In the genomic region with DNA sequence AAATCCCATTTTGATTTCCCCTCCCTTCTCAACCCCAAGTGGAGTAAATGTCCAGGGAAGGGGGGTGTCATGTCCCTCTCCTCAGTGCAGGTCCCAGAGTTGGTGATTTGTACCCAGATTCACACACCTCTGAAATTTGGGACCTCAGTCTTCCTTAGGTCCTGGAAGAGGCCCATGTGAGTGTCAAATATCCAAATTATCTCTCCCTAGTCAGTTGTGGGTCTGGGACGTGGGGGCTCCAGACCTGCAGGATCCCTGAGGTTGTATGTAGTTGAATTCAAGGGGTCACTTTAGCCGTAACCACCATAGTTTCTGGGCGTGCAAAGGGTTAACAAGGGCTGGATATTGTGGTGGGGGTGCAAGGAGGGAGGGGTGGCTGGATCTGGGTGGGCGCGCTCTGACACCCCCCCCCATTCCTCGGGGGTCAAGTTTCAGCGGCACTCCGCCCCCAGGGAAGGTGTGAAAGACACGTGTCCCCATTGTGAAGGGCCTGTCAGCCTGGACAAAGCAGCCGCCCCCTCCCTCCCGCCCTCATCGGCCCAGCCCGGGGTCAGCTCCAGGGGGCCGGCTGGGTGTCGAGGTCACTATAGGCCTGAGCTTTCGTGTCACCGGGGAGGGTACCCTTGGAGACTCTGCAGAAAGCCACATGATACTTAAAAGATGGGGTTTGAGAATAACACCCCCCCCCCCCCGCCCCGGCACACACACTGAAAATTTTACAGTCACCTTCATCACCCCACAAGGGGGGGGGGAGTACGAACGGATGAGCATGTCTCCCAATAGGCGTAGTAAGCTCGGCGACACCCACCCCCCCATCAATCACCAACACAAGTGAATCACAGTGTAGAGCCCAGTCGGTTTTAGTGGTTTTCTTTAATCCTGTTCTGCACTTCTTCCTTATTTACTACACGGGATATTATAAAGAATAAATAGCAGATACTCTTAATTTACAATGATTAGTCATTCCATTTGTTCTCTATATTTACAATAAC, we compare ENCODE assay signal across 8 mouse cellular contexts. TPM values are rescaled to one million over a fixed set of nuclear protein-coding genes. Genes with fewer than 3 reads are reported as not detected.
DNase-seq lines count a peak whose midpoint lies in the region; ATAC-seq lines count a peak whose summit lies in the region.

No protein-coding gene starts in this region.

- H3K4me1 ChIP-seq in heart, embryonic 16.5 days (ENCODE audit: control insufficient read depth, insufficient read depth, low read length), result peaks cover 18% of the 10 kb centered on the region
- H3K4me1 ChIP-seq in embryonic facial prominence, embryonic 10.5 days, result peaks cover 50% of the 10 kb centered on the region
- H3K4me1 ChIP-seq in intestine, embryonic 14.5 days (replicated peaks; ENCODE audit: control insufficient read depth, insufficient read depth, low read length), result peaks cover 19% of the 10 kb centered on the region
- H3K4me1 ChIP-seq in neural tube, embryonic 13.5 days (replicated peaks), result peaks cover 36% of the 10 kb centered on the region

- no peak for ATAC-seq in heart, embryonic 16.5 days (replicated peaks; ENCODE audit: extremely low read depth, insufficient read depth, low FRiP score)
- ATAC-seq in intestine, embryonic 14.5 days (replicated peaks; ENCODE audit: low FRiP score, low TSS enrichment, low read depth), result no peak
- ATAC-seq in neural tube, embryonic 13.5 days (ENCODE audit: low read depth), result no peak
- ATAC-seq in erythroid progenitor cell, adult 5-6 weeks (replicated peaks; ENCODE audit: low FRiP score, poor library complexity, severe bottlenecking), result no peak

- H3K27ac ChIP-seq in heart, embryonic 16.5 days (ENCODE audit: low read length), result no peak overlapping the region
- peak overlapping the region; percentile 67 for H3K27ac ChIP-seq in embryonic facial prominence, embryonic 10.5 days (replicated peaks)
- H3K27ac ChIP-seq in intestine, embryonic 14.5 days (ENCODE audit: low read depth), result no peak overlapping the region
- no peak overlapping the region for H3K27ac ChIP-seq in neural tube, embryonic 13.5 days (replicated peaks)

- no peak overlapping the region for H3K9ac ChIP-seq in heart, embryonic 16.5 days (ENCODE audit: low read length)
- H3K9ac ChIP-seq in intestine, embryonic 14.5 days (ENCODE audit: low read length), result no peak overlapping the region
- peak overlapping the region; percentile 55 for H3K9ac ChIP-seq in neural tube, embryonic 13.5 days

- no peaks in the 10 kb centered on the region for H3K9me3 ChIP-seq in heart, embryonic 16.5 days (replicated peaks; ENCODE audit: control insufficient read depth, low read length)
- H3K9me3 ChIP-seq in embryonic facial prominence, embryonic 10.5 days, result no peaks in the 10 kb centered on the region
- H3K9me3 ChIP-seq in intestine, embryonic 14.5 days (ENCODE audit: control insufficient read depth, low read length), result no peaks in the 10 kb centered on the region
- no peaks in the 10 kb centered on the region for H3K9me3 ChIP-seq in neural tube, embryonic 13.5 days

- peak overlapping the region; percentile 37 for H3K4me2 ChIP-seq in heart, embryonic 16.5 days (ENCODE audit: low read depth, low read length)
- peak overlapping the region; percentile 93 for H3K4me2 ChIP-seq in intestine, embryonic 14.5 days (ENCODE audit: low read length)
- H3K4me2 ChIP-seq in neural tube, embryonic 13.5 days, result peak overlapping the region; percentile 96

- 5% methylated on average over 26 of the region's 26 CpGs for WGBS in heart, embryonic 16.5 days
- WGBS in embryonic facial prominence, embryonic 10.5 days, result 2% methylated on average over 26 of the region's 26 CpGs
- 3% methylated on average over 26 of the region's 26 CpGs for WGBS in intestine, embryonic 14.5 days
- 2% methylated on average over 26 of the region's 26 CpGs for WGBS in neural tube, embryonic 13.5 days

- no peaks in the 10 kb centered on the region for H3K36me3 ChIP-seq in heart, embryonic 16.5 days (ENCODE audit: control insufficient read depth, insufficient read depth)
- H3K36me3 ChIP-seq in embryonic facial prominence, embryonic 10.5 days (replicated peaks), result no peaks in the 10 kb centered on the region
- H3K36me3 ChIP-seq in intestine, embryonic 14.5 days (ENCODE audit: control insufficient read depth, insufficient read depth, low read length), result no peaks in the 10 kb centered on the region
- no peaks in the 10 kb centered on the region for H3K36me3 ChIP-seq in neural tube, embryonic 13.5 days

- no peak for DNase-seq in heart, adult 18-20 months
- DNase-seq in embryonic facial prominence, embryonic 10.5 days (ENCODE audit: low spot score), result peak; percentile 55
- no peak for DNase-seq in intestine, embryonic 14.5 days (ENCODE audit: low spot score)
- no peak for DNase-seq in adrenal gland, adult 2 months
- no peak for DNase-seq in kidney, postnatal 10 days

- H3K27me3 ChIP-seq in heart, embryonic 16.5 days (ENCODE audit: control insufficient read depth, insufficient read depth, low read length), result peaks cover 20% of the 10 kb centered on the region
- H3K27me3 ChIP-seq in embryonic facial prominence, embryonic 10.5 days (replicated peaks; ENCODE audit: low read depth, poor library complexity, severe bottlenecking), result peaks cover 79% of the 10 kb centered on the region
- H3K27me3 ChIP-seq in intestine, embryonic 14.5 days (replicated peaks; ENCODE audit: control insufficient read depth, insufficient read depth, low read length), result peaks cover 20% of the 10 kb centered on the region
- H3K27me3 ChIP-seq in neural tube, embryonic 13.5 days, result peaks cover 31% of the 10 kb centered on the region; the same call in 1 of the 2 replicates

- H3K4me3 ChIP-seq in heart, embryonic 16.5 days (ENCODE audit: low read length), result no peak overlapping the region; the same call in 1 of the 2 replicates
- peak overlapping the region; percentile 76 for H3K4me3 ChIP-seq in embryonic facial prominence, embryonic 10.5 days
- H3K4me3 ChIP-seq in intestine, embryonic 14.5 days (ENCODE audit: low read depth, low read length), result peak overlapping the region; percentile 40
- H3K4me3 ChIP-seq in neural tube, embryonic 13.5 days, result peak overlapping the region; percentile 40

RNA-seq across cellular contexts. Expression of a gene that starts 2.1 kb away (rescaled TPM):
- polyA plus RNA-seq in heart, embryonic 16.5 days (2015; fragmentation: Nextera tagmentation; extraction: Ambion mirVana), result 0.32 and 0.39 TPM in 2 replicates
- total RNA-seq in heart, adult 18-20 months (2021), result under 1 TPM; 0.15 to 0.30 TPM
- 1.1 and 1.2 TPM in 2 replicates for polyA plus RNA-seq in embryonic facial prominence, embryonic 10.5 days (2016; fragmentation: Nextera tagmentation; extraction: Ambion mirVana)
- polyA plus RNA-seq in intestine, embryonic 14.5 days (2014; fragmentation: Nextera tagmentation; extraction: Ambion mirVana), result 3.6 and 4.1 TPM in 2 replicates
- polyA plus RNA-seq in neural tube, embryonic 13.5 days (2015; fragmentation: Nextera tagmentation; extraction: Ambion mirVana), result 2.6 and 3.4 TPM in 2 replicates
- not detected in 2 replicates for total RNA-seq in erythroid progenitor cell, adult 5-6 weeks (2015; ENCODE audit: low replicate concordance)
- not detected in 2 replicates for total RNA-seq in erythroid progenitor cell, adult 5-6 weeks (2017; ENCODE audit: low replicate concordance)
- under 1 TPM; 0.21 to 0.37 TPM for total RNA-seq in adrenal gland, adult 2 months (2021)
- 1.2 and 2.1 TPM in 2 replicates for polyA plus RNA-seq in adrenal gland, adult 2 months (2012; rRNA removed)

Comparison
In these comparisons a context has a peak if more than half of its experiments do, and no peak if none do; other contexts are left out.
1. H3K4me2 ChIP-seq: peak in every context shown above with its lines; median percentile 96 in neural tube, embryonic 13.5 days; 93 in intestine, embryonic 14.5 days; 37 in heart, embryonic 16.5 days.